Mouse (Mus musculus) stomach, embryonic 16.5 days (tissue): ENCODE measurements around the gene Dnajb4. TPM values are rescaled to one million over a fixed set of nuclear protein-coding genes. Genes with fewer than 3 reads are reported as not detected.

Experiments
- ATAC-seq: fragments of 200-750 bp; cut with Nextera tagmentation; 2 replicates; pipeline ENCODE4 v1.8.0; 2017; ENCODE audit warnings: moderate number of reproducible peaks, moderate TSS enrichment; ENCODE audit not compliant: insufficient read depth, low FRiP score
- H3K27ac ChIP-seq: fragments of 300-500 bp; sonication (generic); 2 replicates; pipeline ENCODE4 v1.5.1; 2014; ENCODE audit warnings: low read length
- H3K27me3 ChIP-seq: fragments of 300-500 bp; sonication (generic); 2 replicates; pipeline ENCODE4 v1.6.1; 2014; ENCODE audit warnings: low read length, control low read depth, mixed read lengths; ENCODE audit not compliant: control insufficient read depth, insufficient read depth
- H3K36me3 ChIP-seq: fragments of 300-500 bp; sonication (generic); 2 replicates; pipeline ENCODE4 v1.6.1; 2014; ENCODE audit warnings: low read length; ENCODE audit not compliant: control insufficient read depth, insufficient read depth
- H3K4me1 ChIP-seq: fragments of 300-500 bp; sonication (generic); 2 replicates; pipeline ENCODE4 v1.6.1; 2014; ENCODE audit warnings: low read length, control low read depth, mixed read lengths; ENCODE audit not compliant: control insufficient read depth, insufficient read depth
- H3K4me2 ChIP-seq: fragments of 300-500 bp; sonication (generic); 2 replicates; pipeline ENCODE4 v1.6.1; 2014; ENCODE audit warnings: low read depth, low read length, mixed read lengths
- H3K4me3 ChIP-seq: fragments of 300-500 bp; sonication (generic); replicated peaks from 2 replicates; pipeline ENCODE4 v1.5.1; 2014; ENCODE audit warnings: mild to moderate bottlenecking, low read length
- H3K9ac ChIP-seq: fragments of 300-500 bp; sonication (generic); 2 replicates; pipeline ENCODE4 v1.6.1; 2014; ENCODE audit warnings: low read length
- H3K9me3 ChIP-seq: fragments of 300-500 bp; sonication (generic); replicated peaks from 2 replicates; pipeline ENCODE4 v1.6.1; 2016; ENCODE audit warnings: low read length, control low read depth; ENCODE audit not compliant: control insufficient read depth
- WGBS: fragments of 180-500 bp; shearing (Covaris S2); extraction: QIAGEN DNeasy Blood & Tissue Kit; methylation state at CpG from one replicate; pipeline ENCODE4 v1.1.7; 2014; 5-methylcytosine and 5-hydroxymethylcytosine counted together
- polyA plus RNA-seq: library from polyadenylated mRNA; unstranded; fragments of >200 nt; fragmentation: Nextera tagmentation; extraction: Ambion mirVana; gene quantifications from 2 replicates; pipeline ENCODE4 v1.2.1, GENCODE M21; 2015

Dnajb4 gene
- polyA plus RNA-seq, 1 experiment from 2014 or later: 39.8 TPM

DNA sequence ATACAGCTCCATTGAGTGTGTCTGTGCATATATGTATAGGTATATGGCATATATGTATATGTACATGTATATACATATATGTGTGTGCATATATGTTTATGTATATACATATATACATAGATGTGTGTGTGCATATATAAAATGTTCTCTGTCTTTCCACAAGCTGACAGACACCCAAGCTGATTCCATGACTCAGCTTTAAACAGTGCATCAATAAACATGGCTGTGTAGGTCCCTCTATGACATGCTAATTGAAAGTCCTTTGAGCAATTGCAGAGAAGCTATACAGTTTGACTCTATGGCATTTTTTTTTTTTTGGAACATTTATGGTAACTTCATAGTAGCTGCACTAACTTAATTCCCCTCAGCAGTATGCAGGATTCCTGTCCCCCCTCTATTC lies 50.8 kb downstream of the Dnajb4 start:
- Histone ChIP-seq H3K36me3 (no peaks in the 10 kb centered on the region), H3K4me1 (no peaks in the 10 kb centered on the region; the same call in 1 of the 2 replicates), H3K9ac (no peak overlapping the region), H3K4me2 (no peak overlapping the region), H3K4me3 (no peak overlapping the region), H3K9me3 (no peaks in the 10 kb centered on the region), H3K27me3 (no peaks in the 10 kb centered on the region), H3K27ac (no peak overlapping the region)
- no peak for ATAC-seq

DNA sequence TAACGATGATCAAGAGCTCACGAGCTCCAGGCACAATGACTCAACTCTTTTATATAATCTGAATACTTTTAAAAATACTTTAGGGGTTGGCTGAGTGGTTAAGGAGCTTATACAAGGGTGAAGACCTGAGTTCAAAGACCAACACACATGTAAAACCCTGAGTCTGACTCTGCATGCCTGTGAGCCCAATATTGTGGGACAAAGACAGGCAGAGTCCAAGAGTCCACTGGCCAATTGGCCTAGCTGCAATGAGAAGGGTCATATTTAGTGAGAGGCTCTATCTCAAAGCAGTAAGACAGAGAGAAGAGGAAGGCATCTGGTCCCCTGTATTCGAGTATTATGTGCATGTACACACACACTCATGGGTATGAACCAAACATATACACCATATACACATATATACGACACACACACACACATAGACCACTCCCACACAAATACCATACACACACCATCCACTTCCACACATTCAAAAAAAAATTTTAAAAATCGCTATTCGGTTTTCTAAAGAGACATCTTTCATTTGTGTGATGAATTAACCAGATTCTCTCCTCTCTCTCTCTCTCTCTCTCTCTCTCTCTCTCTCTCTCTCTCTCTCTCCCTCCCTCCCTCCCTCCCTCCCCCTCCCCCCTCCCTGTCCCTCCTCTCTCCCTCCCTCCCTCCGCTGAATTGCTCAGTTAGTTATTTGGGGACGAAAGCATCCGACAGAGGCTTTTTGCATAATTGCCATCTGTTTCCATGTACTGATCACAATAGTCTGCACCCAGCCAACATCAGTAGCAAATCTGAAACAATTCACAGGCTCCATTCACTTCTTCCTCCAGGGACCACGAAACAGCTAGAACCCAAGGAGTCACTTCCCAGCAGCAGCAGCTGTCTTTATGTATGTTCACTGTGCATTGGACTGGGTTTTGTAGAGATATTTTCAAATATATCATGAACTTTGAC lies 51.5 kb downstream of the Dnajb4 start:
- no peaks in the 10 kb centered on the region for H3K27me3 ChIP-seq
- no peaks in the 10 kb centered on the region for H3K36me3 ChIP-seq
- H3K4me1 ChIP-seq: no peaks in the 10 kb centered on the region; the same call in 1 of the 2 replicates
- H3K27ac ChIP-seq: no peak overlapping the region
- WGBS: 78% methylated on average over 10 of the region's 10 CpGs
- H3K4me2 ChIP-seq: no peak overlapping the region
- H3K9ac ChIP-seq: no peak overlapping the region
- no peaks in the 10 kb centered on the region for H3K9me3 ChIP-seq
- H3K4me3 ChIP-seq: no peak overlapping the region
- no peak for ATAC-seq

DNA sequence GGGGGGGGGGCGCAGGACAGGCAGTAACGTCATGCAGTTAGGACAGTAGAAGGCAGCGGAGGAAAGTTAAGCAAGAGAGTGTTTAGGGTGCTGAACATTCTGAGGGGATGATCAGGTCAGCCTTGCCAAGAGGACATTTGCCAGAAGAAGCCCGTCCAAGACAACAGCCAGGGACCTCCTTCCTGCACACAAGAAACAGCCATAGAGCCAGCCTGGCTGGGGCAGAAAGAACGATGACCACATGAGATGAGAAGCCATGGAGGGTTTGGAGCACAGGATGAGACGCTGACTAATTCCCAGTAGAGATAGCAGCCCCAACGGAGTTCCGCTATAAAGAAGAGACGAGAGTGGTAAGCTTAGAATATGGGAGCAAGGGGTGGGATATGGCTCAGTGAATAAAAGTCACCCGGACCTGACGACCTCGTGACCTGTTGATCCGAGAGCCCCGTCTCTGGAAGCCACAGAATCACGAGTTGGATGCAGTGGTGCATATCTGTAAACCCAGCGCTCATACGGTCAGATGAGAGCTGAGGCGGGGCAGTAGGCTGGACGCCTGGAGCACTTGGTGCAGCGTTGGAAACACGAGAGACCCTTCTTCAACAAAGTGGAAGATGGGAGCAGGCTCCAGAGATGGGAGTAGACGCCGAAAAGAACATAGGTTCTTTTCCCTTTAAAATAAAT lies 53.1 kb downstream of the Dnajb4 start:
- Histone ChIP-seq H3K9ac (no peak overlapping the region), H3K9me3 (no peaks in the 10 kb centered on the region), H3K27me3 (no peaks in the 10 kb centered on the region), H3K4me3 (no peak overlapping the region), H3K36me3 (no peaks in the 10 kb centered on the region), H3K4me2 (no peak overlapping the region), H3K27ac (no peak overlapping the region), H3K4me1 (peaks cover 6% of the 10 kb centered on the region; the same call in 1 of the 2 replicates)
- ATAC-seq: no peak
- WGBS: 77% methylated on average over 23 of the region's 23 CpGs

DNA sequence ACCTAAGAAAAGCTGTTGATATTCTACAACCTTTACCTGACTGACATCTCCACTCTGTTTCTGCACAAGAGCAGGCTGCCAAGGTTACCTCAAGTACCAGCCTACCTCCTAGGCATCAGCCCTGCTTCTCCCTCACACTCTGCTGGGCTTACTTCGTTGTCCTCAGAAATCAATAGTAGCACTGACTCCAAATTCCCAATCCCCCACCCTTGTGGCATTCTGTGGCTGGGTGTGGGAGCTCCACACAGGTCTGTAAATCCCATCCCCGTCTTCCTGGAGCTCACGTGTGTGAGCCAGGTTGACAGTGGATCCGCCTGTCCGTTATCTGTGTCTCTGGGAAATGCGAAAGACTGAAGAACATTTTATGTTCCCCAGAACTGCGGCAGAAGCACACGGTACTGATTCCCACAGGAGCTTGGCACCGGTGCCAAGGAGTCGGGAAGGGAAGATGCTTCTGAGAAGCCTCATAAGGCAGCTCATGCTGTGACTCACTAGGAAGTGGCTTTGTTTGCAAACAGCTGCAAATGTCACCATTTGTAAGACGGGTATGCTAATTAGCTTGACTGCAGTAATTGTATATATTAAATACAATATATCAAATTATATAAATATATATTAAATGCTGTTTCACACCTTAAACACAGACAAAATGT lies 54.7 kb downstream of the Dnajb4 start:
- Histone ChIP-seq H3K4me3 (no peak overlapping the region), H3K4me2 (no peak overlapping the region), H3K9ac (no peak overlapping the region), H3K27ac (no peak overlapping the region), H3K9me3 (no peaks in the 10 kb centered on the region), H3K36me3 (no peaks in the 10 kb centered on the region), H3K4me1 (peaks cover 7% of the 10 kb centered on the region; the same call in 1 of the 2 replicates), H3K27me3 (no peaks in the 10 kb centered on the region)
- WGBS: 53% methylated on average over 11 of the region's 11 CpGs
- ATAC-seq: no peak

DNA sequence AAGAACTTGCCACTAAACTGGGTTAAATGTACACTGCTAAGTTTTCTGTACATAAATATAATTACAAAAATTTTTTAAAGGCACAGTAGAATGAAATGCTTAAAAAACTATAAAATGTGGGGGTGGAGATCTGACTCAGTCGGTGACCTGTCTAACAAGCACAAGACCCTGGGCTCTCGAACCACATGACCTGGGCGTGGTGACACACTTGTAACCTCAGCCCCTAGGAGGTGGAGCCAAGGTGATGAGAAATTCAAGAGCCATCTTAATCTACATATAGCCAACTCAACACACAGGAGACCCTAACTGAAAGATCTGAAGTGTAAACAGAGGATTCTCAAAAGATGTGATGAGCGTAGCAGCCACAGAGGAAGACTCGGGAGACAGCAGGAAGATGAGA lies 56.0 kb downstream of the Dnajb4 start:
- no peak overlapping the region for H3K4me2 ChIP-seq

DNA sequence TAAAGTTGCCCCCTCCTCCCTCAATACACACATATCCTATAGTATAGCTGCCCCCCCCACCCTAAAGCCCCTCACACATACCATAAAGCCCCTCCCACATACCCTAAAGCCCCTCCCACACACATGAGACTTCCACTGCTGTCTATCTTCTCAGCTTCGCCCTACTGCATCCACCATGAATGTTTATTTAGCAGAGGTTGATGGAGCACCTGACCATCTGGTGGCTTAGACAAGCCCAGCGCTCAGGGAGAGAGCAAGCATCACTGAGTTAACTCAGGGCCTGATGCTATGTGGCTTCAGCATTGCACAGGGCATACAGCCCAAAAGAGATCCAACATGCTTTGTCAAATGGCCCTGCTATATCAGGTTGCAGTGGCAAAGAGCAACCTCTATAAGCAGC lies 57.0 kb downstream of the Dnajb4 start:
- H3K4me3 ChIP-seq: no peak overlapping the region
- H3K9me3 ChIP-seq: no peaks in the 10 kb centered on the region
- 44% methylated on average over 2 of the region's 2 CpGs for WGBS
- no peak overlapping the region for H3K4me2 ChIP-seq
- no peak overlapping the region for H3K9ac ChIP-seq
- H3K27me3 ChIP-seq: no peaks in the 10 kb centered on the region
- no peak for ATAC-seq
- H3K36me3 ChIP-seq: no peaks in the 10 kb centered on the region
- H3K27ac ChIP-seq: no peak overlapping the region
- H3K4me1 ChIP-seq: peaks cover 7% of the 10 kb centered on the region; the same call in 1 of the 2 replicates

More for the DNA sequence above, 56.0 kb downstream of the Dnajb4 start:
- Histone ChIP-seq H3K27me3 (no peaks in the 10 kb centered on the region), H3K4me3 (no peak overlapping the region), H3K27ac (no peak overlapping the region), H3K36me3 (no peaks in the 10 kb centered on the region), H3K9ac (no peak overlapping the region), H3K4me1 (peaks cover 7% of the 10 kb centered on the region; the same call in 1 of the 2 replicates), H3K9me3 (no peaks in the 10 kb centered on the region)
- ATAC-seq: no peak
- 77% methylated on average over 5 of the region's 5 CpGs for WGBS

DNA sequence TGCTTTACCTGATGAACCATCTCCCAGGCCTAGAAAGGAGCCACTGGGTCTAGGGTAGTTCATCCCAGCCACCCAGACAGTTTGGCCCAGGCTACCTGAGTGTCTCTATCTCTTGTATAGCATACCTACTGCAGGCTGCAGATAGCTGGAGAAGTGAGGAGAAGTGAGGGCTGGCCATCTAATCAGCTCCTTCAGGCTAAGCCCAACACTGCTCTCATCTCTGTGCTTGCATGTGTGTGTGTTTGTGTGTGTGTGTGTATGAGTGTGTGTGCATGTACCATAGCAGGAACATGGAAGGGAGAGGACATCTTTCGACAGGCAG lies 57.7 kb downstream of the Dnajb4 start:
- Histone ChIP-seq H3K4me2 (no peak overlapping the region), H3K9ac (no peak overlapping the region), H3K4me1 (peaks cover 10% of the 10 kb centered on the region; the same call in 1 of the 2 replicates), H3K9me3 (no peaks in the 10 kb centered on the region), H3K36me3 (no peaks in the 10 kb centered on the region), H3K27ac (no peak overlapping the region), H3K4me3 (no peak overlapping the region), H3K27me3 (no peaks in the 10 kb centered on the region)
- WGBS: 81% methylated on average over 1 of the region's 1 CpGs
- ATAC-seq: 0 out of 2 replicates have a peak, but pooled peaks have one; percentile 19

DNA sequence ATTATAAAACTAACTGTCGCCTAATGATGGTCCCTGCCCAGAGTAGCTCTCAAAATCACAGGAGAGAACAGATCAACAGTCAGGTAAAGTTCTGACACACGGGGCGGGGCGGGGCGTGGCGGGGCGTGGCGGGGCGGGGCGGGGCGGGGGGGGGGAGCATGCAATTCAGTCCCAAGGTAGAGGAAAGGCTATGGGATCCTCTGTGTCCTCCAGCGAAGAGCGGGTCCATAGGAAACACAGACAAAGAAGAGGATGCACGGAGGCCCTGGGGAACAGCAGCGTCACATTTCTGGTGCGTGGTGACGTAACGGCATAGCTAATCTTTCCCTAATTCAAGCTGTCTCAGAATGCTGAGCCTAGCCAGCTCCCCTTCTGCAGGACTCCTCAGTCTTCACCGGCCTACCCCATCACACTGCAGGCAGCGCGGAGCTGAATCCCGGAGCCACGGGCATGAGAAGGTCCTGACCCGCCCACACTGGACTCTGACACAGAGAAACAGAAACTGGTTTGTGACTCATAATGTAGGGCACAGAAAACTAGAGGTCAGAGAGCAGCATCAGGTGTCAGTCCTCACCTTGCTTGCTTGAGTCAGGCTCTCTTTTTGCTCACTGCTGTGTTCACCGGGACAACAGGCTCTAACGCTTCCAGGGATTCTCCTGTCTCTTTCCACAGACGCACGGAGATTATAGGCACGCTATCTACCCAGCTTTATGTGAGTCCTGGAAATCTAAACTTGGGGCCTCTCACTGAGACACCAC lies 58.2 kb downstream of the Dnajb4 start:
- ATAC-seq: peak; percentile 65
- H3K27ac ChIP-seq: no peak overlapping the region

More for the DNA sequence above, 58.2 kb downstream of the Dnajb4 start:
- peak overlapping the region; percentile 28 for H3K4me2 ChIP-seq
- H3K36me3 ChIP-seq: no peaks in the 10 kb centered on the region
- no peaks in the 10 kb centered on the region for H3K9me3 ChIP-seq
- H3K27me3 ChIP-seq: no peaks in the 10 kb centered on the region
- 59% methylated on average over 21 of the region's 29 CpGs for whole genome bisulfite sequencing
- H3K4me3 ChIP-seq: no peak overlapping the region
- peaks cover 14% of the 10 kb centered on the region; the same call in 1 of the 2 replicates for H3K4me1 ChIP-seq
- H3K9ac ChIP-seq: no peak overlapping the region
